Mouse (Mus musculus) megakaryocyte, embryonic 14.5 days (primary cell): ENCODE results near the gene Celf6. TPM values are rescaled to one million over a fixed set of nuclear protein-coding genes. Genes with fewer than 3 reads are reported as not detected.

Source experiments
- H3K27me3 ChIP-seq: replicated peaks from 2 replicates; pipeline ENCODE3; 2012; ENCODE audit warnings: inconsistent platforms
- H3K36me3 ChIP-seq: replicated peaks from 2 replicates; pipeline ENCODE3; 2012; ENCODE audit warnings: low read length, inconsistent platforms, mixed read lengths
- H3K4me1 ChIP-seq: 2 replicates; pipeline ENCODE4 v1.6.1; 2012; ENCODE audit warnings: inconsistent platforms
- H3K4me3 ChIP-seq: replicated peaks from 2 replicates; pipeline ENCODE3; 2012; ENCODE audit warnings: moderate library complexity, mild to moderate bottlenecking, inconsistent platforms
- H3K9me3 ChIP-seq: 2 replicates; pipeline ENCODE4 v1.6.1; 2012; ENCODE audit warnings: inconsistent platforms
- FLI1 ChIP-seq: IDR thresholded peaks from 2 replicates; pipeline ENCODE4 v1.6.1; 2012; ENCODE audit warnings: low read length, inconsistent platforms, mixed read lengths
- GATA1 ChIP-seq: IDR thresholded peaks from 3 replicates; pipeline ENCODE4 v1.6.1; 2012; ENCODE audit warnings: mixed read lengths, low read length, inconsistent platforms, borderline replicate concordance
- polyA plus RNA-seq: library from polyadenylated mRNA; stranded (reverse); fragments of >175 nt; gene quantifications from 2 replicates; pipeline ENCODE4 v1.2.3, GENCODE M21; 2012; ENCODE audit warnings: low replicate concordance; ENCODE audit not compliant: insufficient read depth

The Celf6 gene
- polyA plus RNA-seq, 1 experiment: not detected

DNA sequence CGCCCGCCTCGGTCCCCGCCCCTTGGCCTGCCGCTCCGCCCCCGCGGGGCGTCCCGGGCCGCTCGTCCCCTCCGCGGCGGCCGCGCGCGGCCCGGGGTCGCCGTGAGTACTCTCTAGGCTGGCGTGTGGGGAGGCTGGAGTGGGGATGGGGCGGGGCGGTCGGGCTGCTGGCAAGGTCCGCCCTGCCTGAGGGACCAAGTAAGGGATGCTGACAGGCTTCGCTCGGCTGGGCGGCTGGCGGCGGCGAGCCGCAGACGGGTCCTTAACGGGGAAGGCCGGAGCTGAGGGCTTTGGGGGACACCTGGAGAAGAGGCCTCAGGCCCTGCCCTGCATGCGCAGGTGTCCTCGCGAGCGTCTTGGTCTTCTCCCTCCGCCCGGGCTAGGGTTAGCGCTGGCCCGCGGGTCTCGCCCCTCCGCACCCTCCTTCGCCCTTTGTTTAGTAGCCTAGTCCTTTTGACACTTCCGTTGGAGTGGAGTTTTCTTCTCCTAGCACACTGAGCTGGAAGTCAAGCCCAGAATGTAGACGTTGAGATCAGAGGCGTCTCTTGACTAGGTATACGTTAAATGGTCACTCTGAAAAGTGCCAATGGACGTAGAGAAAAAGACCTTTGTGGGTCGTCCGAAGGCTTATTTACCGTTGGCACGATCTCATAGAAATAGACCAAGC, 39.7 kb downstream of the Celf6 start:
- Histone ChIP-seq H3K4me3 (peak overlapping the region; percentile 92), H3K4me1 (peaks cover 44% of the 10 kb centered on the region), H3K27me3 (peaks cover 5% of the 10 kb centered on the region), H3K36me3 (peaks cover 17% of the 10 kb centered on the region), H3K9me3 (no peaks in the 10 kb centered on the region)
- no peak for TF ChIP-seq GATA1
- no peak for TF ChIP-seq FLI1

DNA sequence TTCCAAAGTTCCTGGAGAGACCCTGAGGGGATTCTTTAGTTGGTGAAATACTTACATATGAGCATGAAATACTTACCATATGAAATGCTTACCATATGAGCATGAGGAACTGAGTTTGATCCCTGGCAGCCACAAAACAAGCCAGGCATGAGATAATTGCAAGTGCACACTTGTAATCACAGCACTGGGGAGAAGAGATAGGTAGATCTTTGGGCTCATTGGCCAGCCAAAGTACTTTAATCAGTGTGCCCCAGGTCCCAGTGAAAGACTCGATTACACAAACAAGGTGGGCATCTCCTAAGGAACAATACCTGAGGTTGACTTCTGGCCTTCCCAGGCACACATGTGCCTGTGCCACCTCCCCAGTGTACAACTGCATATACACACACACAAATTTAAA, 60.7 kb downstream of the Celf6 start:
- Histone ChIP-seq H3K9me3 (no peaks in the 10 kb centered on the region), H3K4me1 (peaks cover 40% of the 10 kb centered on the region), H3K27me3 (no peaks in the 10 kb centered on the region), H3K36me3 (peaks cover 94% of the 10 kb centered on the region), H3K4me3 (no peak overlapping the region)
- TF ChIP-seq GATA1: no peak
- no peak for TF ChIP-seq FLI1

DNA sequence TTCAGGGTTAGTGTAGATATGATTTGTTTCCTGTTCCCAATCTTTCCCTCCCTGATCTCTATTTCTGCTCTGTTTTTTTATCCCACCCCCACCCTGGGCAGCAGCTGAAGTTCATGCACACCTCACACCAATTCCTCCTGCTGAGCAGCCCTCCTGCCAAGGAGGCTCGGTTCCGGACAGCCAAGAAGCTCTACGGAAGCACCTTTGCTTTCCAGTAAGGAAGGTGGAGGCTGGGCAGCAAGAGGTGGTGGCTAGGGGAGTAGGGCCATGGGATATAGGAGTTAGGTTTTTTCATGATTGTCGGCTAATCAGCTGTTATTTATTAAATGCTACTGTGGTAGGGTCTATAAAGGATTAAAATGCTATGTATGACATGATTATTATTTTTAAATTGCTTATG, 62.2 kb downstream of the Celf6 start:
- Histone ChIP-seq H3K36me3 (peaks cover 91% of the 10 kb centered on the region), H3K4me3 (no peak overlapping the region), H3K4me1 (peaks cover 37% of the 10 kb centered on the region), H3K9me3 (no peaks in the 10 kb centered on the region), H3K27me3 (no peaks in the 10 kb centered on the region)
- TF ChIP-seq GATA1: no peak
- TF ChIP-seq FLI1: no peak

DNA sequence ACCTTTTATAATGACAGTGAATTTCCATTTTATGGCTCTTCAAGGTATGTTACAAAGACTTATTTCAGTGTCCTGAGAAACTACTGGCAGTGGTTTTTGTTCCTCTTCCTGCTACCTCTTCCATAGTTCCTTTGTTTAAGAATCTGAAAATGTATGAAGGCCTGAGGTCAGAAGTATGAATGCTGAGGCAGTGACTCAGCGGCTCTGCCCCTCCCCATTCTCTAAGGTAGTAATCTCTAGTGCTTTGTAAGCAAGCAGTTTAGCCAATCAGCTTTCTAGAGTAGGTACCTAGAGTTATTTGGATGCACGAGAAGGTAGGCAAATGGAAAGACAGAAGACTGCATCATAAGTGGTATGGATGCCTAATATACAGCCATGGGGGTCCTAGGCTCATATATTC, 63.6 kb downstream of the Celf6 start:
- Histone ChIP-seq H3K36me3 (peaks cover 89% of the 10 kb centered on the region), H3K4me3 (no peak overlapping the region), H3K27me3 (no peaks in the 10 kb centered on the region), H3K9me3 (no peaks in the 10 kb centered on the region), H3K4me1 (peaks cover 30% of the 10 kb centered on the region)
- TF ChIP-seq FLI1: no peak
- no peak for TF ChIP-seq GATA1

DNA sequence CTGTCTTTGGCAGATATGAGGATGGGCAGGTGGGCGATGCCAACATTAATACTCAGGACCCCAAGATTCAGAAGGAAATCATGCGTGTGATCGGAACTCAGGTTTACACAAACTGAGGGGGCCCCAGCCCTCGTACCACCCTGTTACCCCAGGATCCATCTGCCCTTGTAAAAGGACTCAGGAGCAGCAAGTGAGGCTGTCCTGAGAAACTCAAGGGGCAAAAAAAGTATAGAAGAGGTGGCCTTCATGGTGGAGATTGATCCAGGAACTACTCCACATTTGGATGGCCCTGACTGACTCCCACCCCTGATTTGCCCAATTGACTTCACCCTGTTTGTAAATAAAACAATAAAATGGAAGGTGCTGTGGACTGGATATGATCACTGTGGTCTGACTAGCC, 72.2 kb downstream of the Celf6 start:
- H3K4me1 ChIP-seq: peaks cover 33% of the 10 kb centered on the region
- no peak for TF ChIP-seq FLI1
- no peak for TF ChIP-seq GATA1

DNA sequence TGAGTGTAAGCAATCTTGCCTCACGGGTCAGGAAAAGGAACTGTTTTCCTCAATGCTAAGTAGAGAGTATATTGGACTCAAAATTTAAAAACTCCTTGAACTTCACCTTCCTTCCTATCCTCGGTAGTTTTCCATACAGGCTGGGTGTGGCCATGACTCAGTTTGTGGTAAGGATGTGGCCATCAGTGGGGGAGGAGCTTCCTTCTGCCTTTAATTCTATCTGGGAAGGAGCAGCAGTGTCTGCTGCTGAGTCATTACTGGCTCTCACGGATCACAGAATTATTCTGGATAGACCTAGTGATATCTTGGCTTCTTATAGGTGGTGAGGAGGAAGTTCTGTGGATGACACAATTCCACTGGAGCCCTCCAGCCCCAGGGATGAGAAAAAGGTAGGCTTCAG, 75.7 kb downstream of the Celf6 start:
- H3K36me3 ChIP-seq: peaks cover 40% of the 10 kb centered on the region
- TF ChIP-seq GATA1: no peak
- 0 out of 2 replicates have a peak, but pooled peaks have one; percentile 8 for TF ChIP-seq FLI1
- no peaks in the 10 kb centered on the region for H3K9me3 ChIP-seq
- H3K4me3 ChIP-seq: peak overlapping the region; percentile 86
- peaks cover 61% of the 10 kb centered on the region for H3K4me1 ChIP-seq
- no peaks in the 10 kb centered on the region for H3K27me3 ChIP-seq

More for the DNA sequence above, 72.2 kb downstream of the Celf6 start:
- no peak overlapping the region for H3K4me3 ChIP-seq
- no peaks in the 10 kb centered on the region for H3K9me3 ChIP-seq
- peaks cover 62% of the 10 kb centered on the region for H3K36me3 ChIP-seq
- H3K27me3 ChIP-seq: no peaks in the 10 kb centered on the region

DNA sequence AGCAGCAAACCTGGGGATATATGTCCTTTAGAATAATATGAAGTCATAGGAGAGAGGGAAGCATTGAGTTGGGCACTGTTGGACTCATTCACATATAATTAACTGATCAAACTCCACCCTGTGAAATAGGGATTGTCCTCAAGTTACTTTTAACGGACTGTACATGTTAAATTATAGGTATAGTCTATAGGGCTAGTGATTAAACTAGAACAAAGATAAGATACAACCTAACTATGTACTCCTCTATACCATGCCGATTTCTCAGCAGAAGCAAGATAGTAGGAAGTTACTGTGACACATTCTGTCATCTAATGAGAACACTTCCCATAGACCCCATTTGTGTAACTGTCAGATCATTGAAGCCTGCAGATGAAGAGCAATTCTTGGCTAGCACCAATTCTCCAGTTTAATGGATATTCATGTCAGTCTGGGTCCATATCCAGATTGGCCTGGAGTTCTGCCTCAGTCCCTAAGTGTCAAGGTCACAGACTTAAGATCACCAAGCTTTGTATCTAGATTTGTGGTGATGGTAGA, 76.8 kb downstream of the Celf6 start:
- TF ChIP-seq FLI1: no peak
- no peak for TF ChIP-seq GATA1

DNA sequence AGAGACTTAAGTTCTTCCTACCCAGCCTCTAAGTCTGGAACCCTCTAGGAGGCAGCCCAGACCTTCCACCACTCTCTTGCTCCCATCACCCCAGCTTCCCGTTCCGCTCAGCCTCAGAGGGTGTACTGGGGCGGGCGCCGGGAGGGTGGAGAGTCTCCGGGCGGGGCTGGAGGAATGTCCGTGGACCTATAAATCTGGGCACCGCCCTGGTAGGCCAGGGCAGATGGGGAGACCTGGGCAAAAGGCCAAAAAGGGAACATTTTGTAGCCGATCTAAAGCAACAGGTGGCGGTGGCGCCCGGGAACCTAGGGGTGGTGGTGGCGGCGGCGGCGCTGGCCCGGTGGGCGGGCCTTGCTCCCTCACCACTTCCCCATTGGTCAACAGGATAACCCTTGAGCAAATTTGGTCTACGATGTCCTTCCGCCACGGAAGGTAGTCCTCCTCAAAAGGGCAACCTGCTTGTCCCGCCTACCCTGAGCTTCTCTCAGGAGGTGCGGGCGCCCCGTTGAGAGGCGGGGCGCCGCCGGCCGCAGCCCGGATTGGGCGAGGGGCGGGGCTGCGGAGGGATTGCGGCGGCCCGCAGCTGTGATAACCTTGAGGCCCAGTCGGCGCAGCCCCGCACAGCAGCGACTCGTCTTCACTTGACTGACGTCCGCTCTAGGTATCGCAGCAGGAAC, 78.4 kb downstream of the Celf6 start, which contains the start of gene Pkm:
TSS of gene Pkm (plus strand) at position 411 of the 677 bp plus-strand sequence.
- H3K9me3 ChIP-seq: no peaks in the 10 kb centered on the region
- no peaks in the 10 kb centered on the region for H3K27me3 ChIP-seq
- H3K4me1 ChIP-seq: peaks cover 89% of the 10 kb centered on the region
- peak within 1 kb of the TSS; percentile 94 for H3K4me3 ChIP-seq
- H3K36me3 ChIP-seq: peaks cover 27% of the 10 kb centered on the region
- no peak for TF ChIP-seq FLI1
- TF ChIP-seq GATA1: no peak

More for the DNA sequence above, 76.8 kb downstream of the Celf6 start:
- H3K4me1 ChIP-seq: peaks cover 73% of the 10 kb centered on the region
- no peaks in the 10 kb centered on the region for H3K27me3 ChIP-seq
- no peaks in the 10 kb centered on the region for H3K9me3 ChIP-seq
- H3K36me3 ChIP-seq: peaks cover 28% of the 10 kb centered on the region
- peak overlapping the region; percentile 94 for H3K4me3 ChIP-seq

Other genes starting within 250 kb of the Celf6 start
- gene Bbs4, start 224.4 kb upstream of the Celf6 start, polyA plus RNA-seq: 0.59 and 2.0 TPM in 2 replicates
- gene Arih1, start 91.3 kb upstream of the Celf6 start, polyA plus RNA-seq: 15.7 and 16.8 TPM in 2 replicates
- 125 and 176 TPM in 2 replicates for gene Hexa, start 38.4 kb upstream of the Celf6 start, polyA plus RNA-seq
- gene Tmem202, start 38.1 kb upstream of the Celf6 start, polyA plus RNA-seq: 0.11 TPM in 1 of 2 replicates, not detected in the other
- gene Parp6, start 39.4 kb downstream of the Celf6 start, polyA plus RNA-seq: 5.5 and 6.2 TPM in 2 replicates
- gene Pkm, start 78.5 kb downstream of the Celf6 start, polyA plus RNA-seq: 2,403 and 2,627 TPM in 2 replicates
- gene Gramd2, start 102.2 kb downstream of the Celf6 start, polyA plus RNA-seq: not detected in 2 replicates
- 0.40 TPM in 1 of 2 replicates, not detected in the other for gene Senp8, start 172.8 kb downstream of the Celf6 start, polyA plus RNA-seq
- 0.10 and 0.49 TPM in 2 replicates for gene Myo9a, start 173.0 kb downstream of the Celf6 start, polyA plus RNA-seq